Mouse (Mus musculus): ENCODE results near the gene Mtnr1b. TPM values are rescaled to one million over a fixed set of nuclear protein-coding genes. Genes with fewer than 3 reads are reported as not detected.

Gene Mtnr1b
- polyA plus RNA-seq, 1 experiment from 2014 or later = not detected

GRCm38 (mm10) chr9:15813002-15813911 lies 61.1 kb downstream of the Mtnr1b start:
- no peaks in the 10 kb centered on the region for H3K4me1 ChIP-seq (ENCODE audit: control insufficient read depth, insufficient read depth, low read length)
- H3K4me3 ChIP-seq (replicated peaks; ENCODE audit: low read length) = no peak overlapping the region
- no peak for ATAC-seq (ENCODE audit: insufficient read depth, low FRiP score)
- H3K9ac ChIP-seq (ENCODE audit: low read length) = no peak overlapping the region
- H3K36me3 ChIP-seq (ENCODE audit: control insufficient read depth, insufficient read depth, low read length) = no peaks in the 10 kb centered on the region
- no peaks in the 10 kb centered on the region for H3K27me3 ChIP-seq (ENCODE audit: control insufficient read depth, insufficient read depth, low read length)
- no peaks in the 10 kb centered on the region for H3K9me3 ChIP-seq (replicated peaks; ENCODE audit: control insufficient read depth, low read length)
- WGBS = 74% methylated on average over 6 of the region's 6 CpGs
- no peak overlapping the region for H3K4me2 ChIP-seq (ENCODE audit: low read depth, low read length)
- no peak overlapping the region for H3K27ac ChIP-seq (ENCODE audit: low read length)

- Histone ChIP-seq H3K4me1 (ENCODE audit: control insufficient read depth, insufficient read depth, low read length) (no peaks in the 10 kb centered on the region), H3K27me3 (ENCODE audit: control insufficient read depth, insufficient read depth, low read length) (no peaks in the 10 kb centered on the region), H3K4me3 (replicated peaks; ENCODE audit: low read length) (no peak overlapping the region), H3K9me3 (replicated peaks; ENCODE audit: control insufficient read depth, low read length) (no peaks in the 10 kb centered on the region), H3K9ac (ENCODE audit: low read length) (no peak overlapping the region), H3K4me2 (ENCODE audit: low read depth, low read length) (no peak overlapping the region), H3K36me3 (ENCODE audit: control insufficient read depth, insufficient read depth, low read length) (no peaks in the 10 kb centered on the region), H3K27ac (ENCODE audit: low read length) (no peak overlapping the region)
- no peak for ATAC-seq (ENCODE audit: insufficient read depth, low FRiP score)
- WGBS = 75% methylated on average over 2 of the region's 2 CpGs
Observed at GRCm38 (mm10) chr9:15804296-15804695, 70.1 kb downstream of the Mtnr1b start.

- H3K9ac ChIP-seq (ENCODE audit: low read length) = no peak overlapping the region
- no peak for ATAC-seq (ENCODE audit: insufficient read depth, low FRiP score)
- H3K9me3 ChIP-seq (replicated peaks; ENCODE audit: control insufficient read depth, low read length) = no peaks in the 10 kb centered on the region
- no peaks in the 10 kb centered on the region for H3K27me3 ChIP-seq (ENCODE audit: control insufficient read depth, insufficient read depth, low read length)
- no peak overlapping the region for H3K27ac ChIP-seq (ENCODE audit: low read length)
- no peaks in the 10 kb centered on the region for H3K36me3 ChIP-seq (ENCODE audit: control insufficient read depth, insufficient read depth, low read length)
- no peak overlapping the region for H3K4me3 ChIP-seq (replicated peaks; ENCODE audit: low read length)
- H3K4me1 ChIP-seq (ENCODE audit: control insufficient read depth, insufficient read depth, low read length) = no peaks in the 10 kb centered on the region
- H3K4me2 ChIP-seq (ENCODE audit: low read depth, low read length) = no peak overlapping the region
Observed at GRCm38 (mm10) chr9:15802413-15803027, 71.8 kb downstream of the Mtnr1b start.

GRCm38 (mm10) chr9:15800402-15800801 lies 74.0 kb downstream of the Mtnr1b start:
- H3K4me3 ChIP-seq (replicated peaks; ENCODE audit: low read length) = no peak overlapping the region
- no peaks in the 10 kb centered on the region for H3K27me3 ChIP-seq (ENCODE audit: control insufficient read depth, insufficient read depth, low read length)
- no peak for ATAC-seq (ENCODE audit: insufficient read depth, low FRiP score)
- no peaks in the 10 kb centered on the region for H3K9me3 ChIP-seq (replicated peaks; ENCODE audit: control insufficient read depth, low read length)
- H3K36me3 ChIP-seq (ENCODE audit: control insufficient read depth, insufficient read depth, low read length) = no peaks in the 10 kb centered on the region
- H3K9ac ChIP-seq (ENCODE audit: low read length) = no peak overlapping the region
- 75% methylated on average over 5 of the region's 5 CpGs for WGBS
- no peaks in the 10 kb centered on the region for H3K4me1 ChIP-seq (ENCODE audit: control insufficient read depth, insufficient read depth, low read length)
- no peak overlapping the region for H3K4me2 ChIP-seq (ENCODE audit: low read depth, low read length)
- no peak overlapping the region for H3K27ac ChIP-seq (ENCODE audit: low read length)

- WGBS = 70% methylated on average over 6 of the region's 6 CpGs
- ATAC-seq (ENCODE audit: insufficient read depth, low FRiP score) = no peak
- Histone ChIP-seq H3K4me3 (replicated peaks; ENCODE audit: low read length) (no peak overlapping the region), H3K27me3 (ENCODE audit: control insufficient read depth, insufficient read depth, low read length) (no peaks in the 10 kb centered on the region), H3K27ac (ENCODE audit: low read length) (no peak overlapping the region), H3K4me2 (ENCODE audit: low read depth, low read length) (no peak overlapping the region), H3K9me3 (replicated peaks; ENCODE audit: control insufficient read depth, low read length) (no peaks in the 10 kb centered on the region), H3K9ac (ENCODE audit: low read length) (no peak overlapping the region), H3K4me1 (ENCODE audit: control insufficient read depth, insufficient read depth, low read length) (no peaks in the 10 kb centered on the region), H3K36me3 (ENCODE audit: control insufficient read depth, insufficient read depth, low read length) (no peaks in the 10 kb centered on the region)
Observed at GRCm38 (mm10) chr9:15794408-15794807, 79.9 kb downstream of the Mtnr1b start.

GRCm38 (mm10) chr9:15792076-15792475 lies 82.3 kb downstream of the Mtnr1b start:
- no peak for ATAC-seq (ENCODE audit: insufficient read depth, low FRiP score)
- WGBS = 78% methylated on average over 9 of the region's 9 CpGs

GRCm38 (mm10) chr9:15786610-15787009 lies 87.7 kb downstream of the Mtnr1b start:
- H3K27me3 ChIP-seq (ENCODE audit: control insufficient read depth, insufficient read depth, low read length) = no peaks in the 10 kb centered on the region
- H3K4me1 ChIP-seq (ENCODE audit: control insufficient read depth, insufficient read depth, low read length) = no peaks in the 10 kb centered on the region
- no peaks in the 10 kb centered on the region for H3K9me3 ChIP-seq (replicated peaks; ENCODE audit: control insufficient read depth, low read length)
- H3K4me3 ChIP-seq (replicated peaks; ENCODE audit: low read length) = no peak overlapping the region
- 62% methylated on average over 2 of the region's 2 CpGs for WGBS
- H3K36me3 ChIP-seq (ENCODE audit: control insufficient read depth, insufficient read depth, low read length) = no peaks in the 10 kb centered on the region
- H3K9ac ChIP-seq (ENCODE audit: low read length) = no peak overlapping the region
- no peak overlapping the region for H3K27ac ChIP-seq (ENCODE audit: low read length)
- no peak overlapping the region for H3K4me2 ChIP-seq (ENCODE audit: low read depth, low read length)
- ATAC-seq (ENCODE audit: insufficient read depth, low FRiP score) = no peak

More at GRCm38 (mm10) chr9:15792076-15792475, 82.3 kb downstream of the Mtnr1b start:
- no peak overlapping the region for H3K9ac ChIP-seq (ENCODE audit: low read length)
- no peaks in the 10 kb centered on the region for H3K9me3 ChIP-seq (replicated peaks; ENCODE audit: control insufficient read depth, low read length)
- H3K4me3 ChIP-seq (replicated peaks; ENCODE audit: low read length) = no peak overlapping the region
- no peak overlapping the region for H3K27ac ChIP-seq (ENCODE audit: low read length)
- no peaks in the 10 kb centered on the region for H3K4me1 ChIP-seq (ENCODE audit: control insufficient read depth, insufficient read depth, low read length)
- no peak overlapping the region for H3K4me2 ChIP-seq (ENCODE audit: low read depth, low read length)
- no peaks in the 10 kb centered on the region for H3K27me3 ChIP-seq (ENCODE audit: control insufficient read depth, insufficient read depth, low read length)
- H3K36me3 ChIP-seq (ENCODE audit: control insufficient read depth, insufficient read depth, low read length) = no peaks in the 10 kb centered on the region

GRCm38 (mm10) chr9:15786192-15786591 lies 88.2 kb downstream of the Mtnr1b start:
- Histone ChIP-seq H3K27me3 (ENCODE audit: control insufficient read depth, insufficient read depth, low read length) (no peaks in the 10 kb centered on the region), H3K4me3 (replicated peaks; ENCODE audit: low read length) (no peak overlapping the region), H3K9ac (ENCODE audit: low read length) (no peak overlapping the region), H3K4me2 (ENCODE audit: low read depth, low read length) (no peak overlapping the region), H3K9me3 (replicated peaks; ENCODE audit: control insufficient read depth, low read length) (no peaks in the 10 kb centered on the region), H3K36me3 (ENCODE audit: control insufficient read depth, insufficient read depth, low read length) (no peaks in the 10 kb centered on the region), H3K27ac (ENCODE audit: low read length) (no peak overlapping the region), H3K4me1 (ENCODE audit: control insufficient read depth, insufficient read depth, low read length) (no peaks in the 10 kb centered on the region)
- no peak for ATAC-seq (ENCODE audit: insufficient read depth, low FRiP score)
- 50% methylated on average over 3 of the region's 3 CpGs for WGBS

GRCm38 (mm10) chr9:15781936-15782335 lies 92.4 kb downstream of the Mtnr1b start:
- Histone ChIP-seq H3K4me1 (ENCODE audit: control insufficient read depth, insufficient read depth, low read length) (no peaks in the 10 kb centered on the region), H3K4me3 (replicated peaks; ENCODE audit: low read length) (no peak overlapping the region), H3K4me2 (ENCODE audit: low read depth, low read length) (no peak overlapping the region), H3K27ac (ENCODE audit: low read length) (no peak overlapping the region), H3K27me3 (ENCODE audit: control insufficient read depth, insufficient read depth, low read length) (no peaks in the 10 kb centered on the region), H3K9me3 (replicated peaks; ENCODE audit: control insufficient read depth, low read length) (no peaks in the 10 kb centered on the region), H3K9ac (ENCODE audit: low read length) (no peak overlapping the region), H3K36me3 (ENCODE audit: control insufficient read depth, insufficient read depth, low read length) (no peaks in the 10 kb centered on the region)
- 60% methylated on average over 4 of the region's 4 CpGs for WGBS
- no peak for ATAC-seq (ENCODE audit: insufficient read depth, low FRiP score)

Data from stomach, embryonic 16.5 days (tissue).